Mouse (Mus musculus): ENCODE data around the gene Gm28044. TPM values are rescaled to one million over a fixed set of nuclear protein-coding genes. Genes with fewer than 3 reads are reported as not detected.
"Not testable (repeated sequence)": the region's sequence is repeated elsewhere in the genome, so short reads cannot be mapped to it uniquely, and the experiment has no call there.

Gm28044 gene
- total RNA-seq (2021) = 1 to 10 TPM; 1.1 to 1.2 TPM
- long read RNA-seq = 0 reads

- peak; percentile 86 to 87 for DNase-seq (ENCODE audit: low spot score in 2 of 2)
Measured at GRCm38 (mm10) chr13:67360131-67360744, at the start of gene Gm28044, which contains the start of gene Zfp953. Gene Gm28044 (minus strand): TSS chr13:67360536. Gene Zfp953 (minus strand): TSS chr13:67360605.

DNA sequence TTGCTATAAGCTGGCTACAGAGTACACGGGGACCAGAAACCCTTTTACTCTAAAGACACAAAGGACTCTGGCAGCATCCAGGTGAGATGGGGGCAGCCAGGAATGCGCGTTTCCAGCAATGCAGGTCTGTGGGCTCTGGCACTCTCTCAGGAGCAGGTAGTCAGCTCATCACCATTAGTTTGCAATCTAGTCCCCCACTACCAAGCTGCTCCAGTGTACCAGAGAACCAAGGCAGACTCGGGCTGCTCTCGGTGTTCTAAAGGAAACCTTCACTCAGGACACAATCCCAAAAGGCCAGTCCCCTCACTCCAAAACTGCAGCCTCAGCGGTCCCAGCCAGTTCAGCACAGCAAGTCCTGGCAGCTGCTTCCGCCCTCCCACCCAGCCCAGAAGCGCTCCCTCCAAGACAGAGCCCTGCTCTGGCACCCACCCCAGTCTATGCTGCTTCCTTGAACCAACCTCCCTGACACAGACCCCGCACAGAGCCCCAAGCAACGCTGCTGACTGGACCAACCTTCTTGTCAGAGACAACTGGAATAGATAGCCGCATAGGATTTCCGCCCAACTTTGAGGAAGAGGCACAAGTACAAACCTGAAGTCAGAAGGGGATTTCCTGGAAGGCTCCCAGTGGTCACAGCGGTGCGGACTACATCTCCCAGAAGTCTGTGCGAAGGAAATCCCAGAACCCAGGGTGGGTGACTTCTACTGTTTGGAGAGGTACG, 39.0 kb upstream of the Gm28044 start, which contains the start of gene Zfp429:
Gene Zfp429 (minus strand): TSS at position 637 of the 721 bp plus-strand sequence.
- DNase-seq (ENCODE audit: low spot score in 2 of 2) = peak; percentile 54 to 68

DNA sequence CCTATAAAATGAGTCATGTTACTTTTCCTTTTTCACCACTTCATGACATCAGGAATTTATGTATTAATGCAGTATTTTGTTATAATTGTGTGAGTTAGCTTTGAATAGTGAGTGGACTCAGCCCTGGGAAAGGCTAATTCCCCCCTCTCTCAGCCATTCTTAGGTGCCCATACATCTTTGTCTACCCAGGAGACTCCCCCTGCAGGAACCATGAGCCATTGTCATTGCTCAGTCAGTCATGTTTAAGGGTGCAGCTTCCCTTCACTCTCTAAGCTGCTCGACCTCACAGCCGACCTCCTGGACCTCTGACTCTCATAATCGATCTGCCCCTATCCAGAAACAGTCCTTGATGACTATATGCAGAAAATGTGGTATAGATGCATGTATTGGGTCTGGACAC, 15.9 kb upstream of the Gm28044 start:
- not testable (repeated sequence) for DNase-seq (ENCODE audit: low spot score in 2 of 2)

- DNase-seq (ENCODE audit: low spot score in 2 of 2) = peak; percentile 35 to 60
Measured at GRCm38 (mm10) chr13:67375050-67375911, 14.9 kb upstream of the Gm28044 start, which contains the start of the genes Gm28041 and Zfp456. Gene Gm28041 (minus strand): TSS chr13:67375733. Gene Zfp456 (minus strand): TSS chr13:67375810.

DNA sequence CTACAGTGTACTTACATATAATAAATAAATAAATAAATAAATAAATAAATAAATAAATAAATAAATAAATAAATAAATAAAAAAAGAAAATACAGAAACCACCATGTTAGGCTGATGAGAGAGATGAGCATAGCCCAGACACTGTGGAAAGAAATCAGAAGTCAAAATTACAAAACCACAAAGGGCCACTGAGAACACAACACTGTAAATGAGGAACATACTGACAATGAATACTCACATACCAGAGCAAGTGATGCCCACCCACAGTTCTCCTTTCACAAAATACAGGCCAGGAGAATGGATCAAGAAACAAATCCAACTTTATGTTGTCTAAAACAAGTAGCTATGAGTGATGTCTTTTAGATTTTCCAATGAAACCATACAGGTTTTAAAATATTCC, 8.5 kb downstream of the Gm28044 start:
- no peak for DNase-seq (ENCODE audit: low spot score in 2 of 2)

- DNase-seq (ENCODE audit: low spot score in 2 of 2) = no peak
Measured at GRCm38 (mm10) chr13:67343422-67343821, 16.9 kb downstream of the Gm28044 start.

GRCm38 (mm10) chr13:67332877-67333276, 27.5 kb downstream of the Gm28044 start:
- no peak for DNase-seq (ENCODE audit: low spot score in 2 of 2)

DNA sequence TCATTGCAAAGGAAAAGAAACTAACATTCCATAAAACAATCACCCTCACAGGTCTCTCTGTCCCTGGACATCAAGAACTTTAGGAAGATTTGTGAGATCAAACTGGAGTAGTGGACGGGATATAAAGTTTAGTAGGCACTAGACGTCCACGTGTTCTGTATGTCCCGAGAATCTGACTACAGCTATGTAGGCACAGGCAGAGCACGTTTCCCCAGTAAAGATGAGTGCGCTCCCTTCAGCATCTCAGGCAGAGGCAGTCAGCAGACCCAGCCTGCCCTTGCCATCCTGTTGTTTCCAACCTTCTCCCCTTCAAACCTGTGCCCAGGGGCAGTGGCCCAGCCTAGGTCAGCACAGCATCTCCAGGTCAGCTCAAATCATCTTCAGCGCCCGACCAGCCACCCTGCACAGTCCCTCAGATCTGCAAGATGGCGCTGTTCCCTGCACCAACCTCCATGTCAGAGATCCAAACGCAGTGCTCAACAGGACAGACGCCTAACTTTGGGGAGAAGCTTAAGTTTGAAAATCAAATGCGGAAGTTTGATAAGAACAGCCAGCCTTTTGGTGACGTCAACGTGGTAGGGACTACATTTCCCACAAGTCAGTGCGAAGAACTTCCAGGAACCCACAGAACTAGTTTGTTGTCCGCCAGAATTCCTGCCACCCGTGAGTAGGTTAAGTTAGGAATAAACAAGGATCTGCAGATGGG, 28.2 kb downstream of the Gm28044 start, which contains the start of gene Zfp595:
Gene Zfp595 (minus strand): TSS at position 552 of the 706 bp plus-strand sequence.
- peak; percentile 63 to 64 for DNase-seq (ENCODE audit: low spot score in 2 of 2)

- peak in 1 of 2 experiments; percentile 4 for DNase-seq (ENCODE audit: low spot score in 2 of 2)
Measured at GRCm38 (mm10) chr13:67306718-67307117, 53.6 kb downstream of the Gm28044 start.

GRCm38 (mm10) chr13:67305822-67306672, 54.3 kb downstream of the Gm28044 start, which contains the start of gene Zfp457:
Gene Zfp457 (minus strand): TSS chr13:67306485.
- peak; percentile 86 to 87 for DNase-seq (ENCODE audit: low spot score in 2 of 2)

- no peak for DNase-seq (ENCODE audit: low spot score in 2 of 2)
Measured at GRCm38 (mm10) chr13:67278314-67278713, 82.0 kb downstream of the Gm28044 start, which contains the start of gene Zfp458. Gene Zfp458 (minus strand): TSS chr13:67278466.

DNA sequence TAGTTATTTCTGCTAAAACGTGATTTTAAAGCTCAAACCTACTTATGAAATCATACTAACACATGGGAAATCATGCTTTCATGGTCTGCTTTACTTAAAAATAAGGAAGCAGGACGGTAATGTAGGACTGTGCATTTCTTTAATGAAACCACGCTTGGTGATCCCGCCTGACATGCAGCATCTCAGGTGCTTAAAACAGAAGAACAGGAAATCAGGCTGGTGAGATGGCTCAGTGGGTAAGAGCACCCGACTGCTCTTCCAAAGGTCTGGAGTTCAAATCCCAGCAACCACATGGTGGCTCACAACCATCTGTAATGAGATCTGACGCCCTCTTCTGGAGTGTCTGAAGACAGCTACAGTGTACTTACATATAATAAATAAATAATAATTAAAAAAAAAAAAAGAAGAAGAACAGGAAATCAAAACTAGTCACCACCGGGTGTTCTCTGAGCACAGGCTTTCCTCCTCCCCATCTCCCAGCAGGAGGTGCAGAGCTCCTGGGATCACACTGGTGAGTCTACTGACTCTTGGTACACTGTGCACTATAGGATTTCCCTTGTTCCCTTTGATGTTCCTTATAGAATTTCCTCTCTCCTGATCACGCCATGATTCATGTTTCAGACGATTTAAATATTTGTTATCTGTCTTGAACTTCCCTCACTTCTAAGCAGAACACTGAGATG, 90.8 kb downstream of the Gm28044 start:
- not testable (repeated sequence) for DNase-seq (ENCODE audit: low spot score in 2 of 2)

- peak; percentile 66 to 69 for DNase-seq (ENCODE audit: low spot score in 2 of 2)
Measured at GRCm38 (mm10) chr13:67268568-67269369, 91.6 kb downstream of the Gm28044 start.

Other genes with a start within 250 kb of the Gm28044 start
- under 1 TPM; 0.25 to 0.30 TPM for gene Rslcan18, start 244.3 kb downstream of the Gm28044 start, total RNA-seq (2021)
- gene Zfp759, start 238.9 kb downstream of the Gm28044 start, total RNA-seq (2021) = 10 to 100 TPM in 1 of 2 experiments, 1 to 10 TPM in 1; 7.5 to 10.2 TPM
- 1 to 10 TPM; 5.6 to 7.1 TPM for gene Rsl1, start 187.4 kb downstream of the Gm28044 start, total RNA-seq (2021)
- 1 to 10 TPM; 2.6 to 2.8 TPM for gene Zfp455, start 166.0 kb downstream of the Gm28044 start, total RNA-seq (2021)
- 10 to 100 TPM; 18.3 to 21.5 TPM for gene Zfp458, start 82.1 kb downstream of the Gm28044 start, total RNA-seq (2021)
- gene Zfp457, start 54.1 kb downstream of the Gm28044 start, total RNA-seq (2021) = 1 to 10 TPM; 5.3 TPM
- gene Zfp595, start 28.0 kb downstream of the Gm28044 start, total RNA-seq (2021) = 1 to 10 TPM; 2.6 to 3.2 TPM
- gene Zfp953, start 69 bp upstream of the Gm28044 start, total RNA-seq (2021) = under 1 TPM; 0.66 to 0.91 TPM
- not detected for gene Gm28041, start 15.2 kb upstream of the Gm28044 start, total RNA-seq (2021)
- gene Zfp456, start 15.3 kb upstream of the Gm28044 start, total RNA-seq (2021) = under 1 TPM; 0.75 to 0.78 TPM
- 1 to 10 TPM; 2.4 to 3.2 TPM for gene Zfp429, start 39.3 kb upstream of the Gm28044 start, total RNA-seq (2021)
- gene Zfp459, start 60.9 kb upstream of the Gm28044 start, total RNA-seq (2021) = 1 to 10 TPM; 2.0 to 2.3 TPM
- gene Zfp874a, start 91.1 kb upstream of the Gm28044 start, total RNA-seq (2021) = 10 to 100 TPM; 10.8 to 11.2 TPM
- 10 to 100 TPM; 13.7 to 15.7 TPM for gene Zfp874b, start 123.7 kb upstream of the Gm28044 start, total RNA-seq (2021)
- 1 to 10 TPM; 5.8 to 8.0 TPM for gene Zfp58, start 140.0 kb upstream of the Gm28044 start, total RNA-seq (2021)
- gene Gm26965, start 165.6 kb upstream of the Gm28044 start, total RNA-seq (2021) = under 1 TPM in 1 of 2 experiments, not detected in 1; 0.87 TPM
- 10 to 100 TPM; 21.8 to 24.5 TPM for gene Zfp87, start 165.6 kb upstream of the Gm28044 start, total RNA-seq (2021)
- gene Zfp748, start 193.3 kb upstream of the Gm28044 start, total RNA-seq (2021) = 1 to 10 TPM; 7.4 to 9.7 TPM
- 1 to 10 TPM; 8.6 to 9.0 TPM for gene Zfp729b, start 249.2 kb upstream of the Gm28044 start, total RNA-seq (2021)